Mouse (Mus musculus): ENCODE measurements at regions not wholly inside any gene's neighbourhood (a gene's known extent, or its start where the extent isn't known, plus 50 kb on each side); places are given as distances from the start of the nearest gene placed in this dataset.
"Not testable (repeated sequence)": the region's sequence is repeated elsewhere in the genome, so short reads cannot be mapped to it uniquely, and the experiment has no call there.

- not testable (repeated sequence) for H3K36me3 ChIP-seq (ENCODE audit: control insufficient read depth, insufficient read depth, low read length); H3K4me1 ChIP-seq (ENCODE audit: control insufficient read depth, insufficient read depth, low read length); H3K4me2 ChIP-seq (ENCODE audit: low read depth); ATAC-seq (ENCODE audit: insufficient read depth, low FRiP score, low TSS enrichment); H3K9me3 ChIP-seq (ENCODE audit: control insufficient read depth, low read length); H3K27me3 ChIP-seq (ENCODE audit: control insufficient read depth, insufficient read depth, low read length); H3K4me3 ChIP-seq (ENCODE audit: low read depth, low read length); H3K27ac ChIP-seq (ENCODE audit: low read depth, low read length); H3K9ac ChIP-seq (ENCODE audit: low read length)
- WGBS: 19% methylated on average over 10 of the region's 11 CpGs
- DNase-seq (ENCODE audit: low spot score): peak; percentile 12
Observed at GRCm38 (mm10) chr13:61710823-61711222, 140.9 kb upstream of the Cts3 start.

DNA sequence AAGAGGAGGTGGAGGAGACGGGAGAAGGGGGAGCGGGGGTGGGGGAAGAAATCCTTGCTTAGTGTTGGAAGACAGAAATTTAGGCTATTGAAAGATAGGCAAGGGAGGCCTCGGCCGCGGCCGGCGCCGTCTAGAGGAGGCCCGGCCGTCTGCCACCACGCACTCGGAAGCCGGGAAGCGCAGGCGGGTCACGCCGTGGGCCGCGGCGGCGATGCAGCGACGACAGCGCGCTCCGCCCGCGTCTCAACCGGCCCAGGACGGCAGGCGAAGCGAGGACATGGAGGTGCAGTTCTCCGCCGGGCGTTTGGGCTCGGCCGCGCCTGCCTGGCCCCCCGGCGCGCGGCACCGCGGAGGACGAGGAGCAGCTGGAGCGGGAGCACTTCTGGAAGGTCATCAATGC lies 95.8 kb upstream of the Cts3 start:
- H3K4me3 ChIP-seq (ENCODE audit: low read depth, low read length): no peak overlapping the region

More for the DNA sequence above, 95.8 kb upstream of the Cts3 start:
- H3K36me3 ChIP-seq (ENCODE audit: control insufficient read depth, insufficient read depth, low read length): no peaks in the 10 kb centered on the region
- WGBS: 14% methylated on average over 43 of the region's 46 CpGs
- no peaks in the 10 kb centered on the region for H3K4me1 ChIP-seq (ENCODE audit: control insufficient read depth, insufficient read depth, low read length)
- DNase-seq (ENCODE audit: low spot score) (no peak), ATAC-seq (ENCODE audit: insufficient read depth, low FRiP score, low TSS enrichment) (no peak)
- no peaks in the 10 kb centered on the region for H3K9me3 ChIP-seq (ENCODE audit: control insufficient read depth, low read length)
- H3K9ac ChIP-seq (ENCODE audit: low read length): no peak overlapping the region
- H3K27me3 ChIP-seq (ENCODE audit: control insufficient read depth, insufficient read depth, low read length): no peaks in the 10 kb centered on the region
- peak overlapping the region; percentile 27 for H3K4me2 ChIP-seq (ENCODE audit: low read depth)
- H3K27ac ChIP-seq (ENCODE audit: low read depth, low read length): no peak overlapping the region
